In genomic region chr7:131966916-131967494, GRCm38 (mm10) we compare ENCODE assay signal across 10 mouse cellular contexts. TPM values are rescaled to one million over a fixed set of nuclear protein-coding genes. Genes with fewer than 3 reads are reported as not detected.
DNase-seq lines count a peak whose midpoint lies in the region; ATAC-seq and TF ChIP-seq lines count a peak whose summit lies in the region.
"Had no signal": no experiment of that assay in that cellular context is flagged by ENCODE, and none has a peak within 500 bp of the region (broad histone marks: within the 10 kb centered on the region; RNA-seq: fewer than 3 reads in every experiment).

No protein-coding gene starts in this region.

- no peak overlapping the region for H3K4me2 ChIP-seq in kidney, postnatal 0 days (ENCODE audit: low read length)
- peak overlapping the region; percentile 48 for H3K4me2 ChIP-seq in embryonic facial prominence, embryonic 14.5 days (ENCODE audit: low read depth, low read length)
- H3K4me2 ChIP-seq in neural tube, embryonic 15.5 days: peak overlapping the region; percentile 78

- DNase-seq in kidney, postnatal 0 days (ENCODE audit: low spot score): peak; percentile 29
- DNase-seq in kidney, adult 2 months: no peak
- peak; percentile 19 for DNase-seq in embryonic facial prominence, embryonic 14.5 days (ENCODE audit: low spot score)
- peak; percentile 40 to 47 for DNase-seq in left cerebral cortex, postnatal 14 days (ENCODE audit: low spot score in 2 of 2)
- no peak for DNase-seq in ovary, postnatal 10 days (ENCODE audit: low spot score)
- DNase-seq in urinary bladder, adult 18-20 months (ENCODE audit: low spot score in 2 of 2): no peak

- TF ChIP-seq POLR2A in kidney, adult 2 months (IDR thresholded peaks at IDR 0.05; ENCODE audit: low read depth, low read length): no peak

- ATAC-seq in kidney, postnatal 0 days (replicated peaks; ENCODE audit: low FRiP score, low read depth): no peak; the same call in 1 of the 2 replicates
- ATAC-seq in embryonic facial prominence, embryonic 14.5 days (ENCODE audit: low read depth): no peak; the same call in 1 of the 2 replicates
- peak; percentile 71 for ATAC-seq in neural tube, embryonic 15.5 days (ENCODE audit: low FRiP score)
- ATAC-seq in granulocyte monocyte progenitor cell, adult 5-6 weeks (replicated peaks; ENCODE audit: poor library complexity, severe bottlenecking): no peak; the same call in 1 of the 2 replicates

- no peaks in the 10 kb centered on the region for H3K9me3 ChIP-seq in kidney, postnatal 0 days (replicated peaks; ENCODE audit: low read length)
- no peaks in the 10 kb centered on the region for H3K9me3 ChIP-seq in embryonic facial prominence, embryonic 14.5 days (ENCODE audit: control insufficient read depth, low read length)
- no peaks in the 10 kb centered on the region for H3K9me3 ChIP-seq in neural tube, embryonic 15.5 days (replicated peaks)

- H3K36me3 ChIP-seq in kidney, postnatal 0 days (ENCODE audit: insufficient read depth, low read length): no peaks in the 10 kb centered on the region
- no peaks in the 10 kb centered on the region for H3K36me3 ChIP-seq in kidney, adult 2 months (ENCODE audit: control insufficient read depth, insufficient read depth, low read length)
- no peaks in the 10 kb centered on the region for H3K36me3 ChIP-seq in embryonic facial prominence, embryonic 14.5 days (ENCODE audit: control insufficient read depth, insufficient read depth, low read length)
- no peaks in the 10 kb centered on the region; the same call in 1 of the 2 replicates for H3K36me3 ChIP-seq in neural tube, embryonic 15.5 days

- intact Hi-C loops in left cerebral cortex, postnatal 14 days (cut with DNase I): loop anchor here (5.0 kb wide), 2 partner anchors 60 to 245 kb away; no protein-coding TSS in a partner anchor

- TF ChIP-seq CTCF in kidney, postnatal 0 days (IDR thresholded peaks at IDR 0.05; ENCODE audit: low read depth): no peak
- TF ChIP-seq CTCF in kidney, adult 2 months (conservative IDR thresholded peaks at IDR 0.05; ENCODE audit: insufficient read depth, insufficient read length, low read depth, low read length): no peak

- H3K4me1 ChIP-seq in kidney, postnatal 0 days (replicated peaks; ENCODE audit: insufficient read depth, low read length): no peaks in the 10 kb centered on the region
- no peaks in the 10 kb centered on the region for H3K4me1 ChIP-seq in kidney, adult 2 months (ENCODE audit: control insufficient read depth, insufficient read depth, low read length)
- no peaks in the 10 kb centered on the region for H3K4me1 ChIP-seq in embryonic facial prominence, embryonic 14.5 days (ENCODE audit: control insufficient read depth, insufficient read depth, low read length)
- H3K4me1 ChIP-seq in neural tube, embryonic 15.5 days: peaks cover 48% of the 10 kb centered on the region

- H3K4me3 ChIP-seq in kidney, postnatal 0 days (replicated peaks; ENCODE audit: low read depth, low read length): no peak overlapping the region
- H3K4me3 ChIP-seq in kidney, adult 2 months (ENCODE audit: insufficient read depth, low read depth, low read length): no peak overlapping the region
- peak overlapping the region; percentile 27 for H3K4me3 ChIP-seq in embryonic facial prominence, embryonic 14.5 days (ENCODE audit: low read depth, low read length)
- H3K4me3 ChIP-seq in neural tube, embryonic 15.5 days (replicated peaks): peak overlapping the region; percentile 66

- no peak overlapping the region for H3K27ac ChIP-seq in kidney, postnatal 0 days
- H3K27ac ChIP-seq in kidney, adult 2 months (ENCODE audit: insufficient read depth, low read depth, low read length): no peak overlapping the region
- no peak overlapping the region for H3K27ac ChIP-seq in embryonic facial prominence, embryonic 14.5 days (replicated peaks; ENCODE audit: low read depth, low read length)
- peak overlapping the region; percentile 87 for H3K27ac ChIP-seq in neural tube, embryonic 15.5 days (replicated peaks)

- WGBS in kidney, postnatal 0 days: 10% methylated on average over 47 of the region's 57 CpGs
- 8% methylated on average over 57 of the region's 57 CpGs for WGBS in kidney, adult 2 months
- 7% methylated on average over 38 of the region's 57 CpGs for WGBS in embryonic facial prominence, embryonic 14.5 days
- WGBS in neural tube, embryonic 15.5 days: 4% methylated on average over 56 of the region's 57 CpGs

- no peak overlapping the region for H3K9ac ChIP-seq in kidney, postnatal 0 days (ENCODE audit: low read depth, low read length)
- no peak overlapping the region for H3K9ac ChIP-seq in embryonic facial prominence, embryonic 14.5 days (ENCODE audit: low read depth, low read length)
- H3K9ac ChIP-seq in neural tube, embryonic 15.5 days (replicated peaks): peak overlapping the region; percentile 89

- peaks cover 33% of the 10 kb centered on the region for H3K27me3 ChIP-seq in kidney, postnatal 0 days (ENCODE audit: insufficient read depth, low read length)
- H3K27me3 ChIP-seq in kidney, adult 2 months (replicated peaks; ENCODE audit: control insufficient read depth, insufficient read depth, low read length): no peaks in the 10 kb centered on the region
- H3K27me3 ChIP-seq in embryonic facial prominence, embryonic 14.5 days (replicated peaks; ENCODE audit: control insufficient read depth, insufficient read depth, low read length): peaks cover 57% of the 10 kb centered on the region
- H3K27me3 ChIP-seq in neural tube, embryonic 15.5 days (replicated peaks): peaks cover 18% of the 10 kb centered on the region

RNA-seq across cellular contexts. Expression of gene Gpr26, which starts 0.7 kb away (rescaled TPM):
- polyA plus RNA-seq in kidney, postnatal 0 days (2015; fragmentation: Nextera tagmentation; extraction: Ambion mirVana): not detected in 2 replicates
- not detected in 2 replicates for polyA plus RNA-seq in kidney, adult 2 months (2012; rRNA removed)
- 0.04 and 0.08 TPM in 2 replicates for polyA plus RNA-seq in embryonic facial prominence, embryonic 14.5 days (2014; fragmentation: Nextera tagmentation; extraction: Ambion mirVana)
- 100 to 1,000 TPM; 110 to 119 TPM for total RNA-seq in left cerebral cortex, postnatal 14 days (2021)
- polyA plus RNA-seq in neural tube, embryonic 15.5 days (2015; fragmentation: Nextera tagmentation; extraction: Ambion mirVana): 2.2 and 2.8 TPM in 2 replicates
- not detected in 2 replicates for total RNA-seq in granulocyte monocyte progenitor cell, adult 5-6 weeks (2014; fragmentation: Nextera tagmentation)
- total RNA-seq in granulocyte monocyte progenitor cell, adult 5-6 weeks (2017): not detected in 2 replicates
- total RNA-seq: neutrophil, adult 5-6 weeks had no signal
- polyA plus RNA-seq: heart, embryonic 14.5 days had no signal

Comparison
In these comparisons a context has a peak if more than half of its experiments do, and no peak if none do; other contexts are left out.
1. DNase-seq: peak in kidney, postnatal 0 days (single experiment), embryonic facial prominence, embryonic 14.5 days (single experiment) and left cerebral cortex, postnatal 14 days (2 of 2); none in kidney, adult 2 months (single experiment), ovary, postnatal 10 days (single experiment) and urinary bladder, adult 18-20 months (0 of 2).
2. H3K4me3 ChIP-seq: peak in embryonic facial prominence, embryonic 14.5 days (single experiment) and neural tube, embryonic 15.5 days (single experiment); none in kidney, postnatal 0 days (single experiment) and kidney, adult 2 months (single experiment).